Mouse (Mus musculus): ENCODE results near the gene Atxn2l. TPM values are rescaled to one million over a fixed set of nuclear protein-coding genes. Genes with fewer than 3 reads are reported as not detected.

Gene Atxn2l
- total RNA-seq (2023), result 100 to 1,000 TPM; 131 to 140 TPM

GRCm38 (mm10) chr7:126503273-126503878 lies at the start of gene Atxn2l:
Gene Atxn2l, minus strand, starts transcription at chr7:126503437.

GRCm38 (mm10) chr7:126487052-126487483 lies 16.2 kb downstream of the Atxn2l start, which contains the start of gene Tufm:
Gene Tufm, plus strand, starts transcription at chr7:126487361.

DNA sequence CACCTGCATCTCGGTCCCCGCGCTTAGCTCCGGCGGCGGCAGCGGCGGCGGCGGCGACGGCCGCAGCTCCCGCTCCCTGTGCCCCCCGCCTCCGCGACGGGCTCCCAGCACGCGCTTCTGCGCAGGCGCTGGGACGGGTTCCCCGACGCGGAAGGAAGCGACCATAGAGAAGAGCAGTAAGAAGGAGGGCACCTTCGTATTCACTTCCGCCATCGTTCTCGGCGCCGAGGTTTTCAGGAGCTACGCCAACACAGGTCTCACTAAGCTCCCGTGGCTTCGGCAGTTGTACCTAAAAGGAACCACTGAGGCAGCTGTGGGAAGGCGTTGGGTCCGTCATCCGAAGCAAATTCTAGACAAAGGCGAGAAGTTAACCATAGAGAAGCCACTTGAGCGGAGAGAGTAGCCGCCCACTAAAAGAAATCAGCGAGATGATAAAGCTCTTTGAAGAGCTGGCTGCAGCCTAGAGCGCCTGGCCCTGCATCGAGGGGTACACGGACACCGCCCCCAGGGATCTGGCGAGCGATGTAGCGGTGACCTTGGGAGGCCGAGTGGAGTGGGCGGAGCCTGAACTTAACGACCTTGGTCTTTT lies 28.1 kb downstream of the Atxn2l start, which contains the start of gene Sh2b1:
Gene Sh2b1, minus strand, starts transcription at position 432 of the 589 bp plus-strand sequence.

DNA sequence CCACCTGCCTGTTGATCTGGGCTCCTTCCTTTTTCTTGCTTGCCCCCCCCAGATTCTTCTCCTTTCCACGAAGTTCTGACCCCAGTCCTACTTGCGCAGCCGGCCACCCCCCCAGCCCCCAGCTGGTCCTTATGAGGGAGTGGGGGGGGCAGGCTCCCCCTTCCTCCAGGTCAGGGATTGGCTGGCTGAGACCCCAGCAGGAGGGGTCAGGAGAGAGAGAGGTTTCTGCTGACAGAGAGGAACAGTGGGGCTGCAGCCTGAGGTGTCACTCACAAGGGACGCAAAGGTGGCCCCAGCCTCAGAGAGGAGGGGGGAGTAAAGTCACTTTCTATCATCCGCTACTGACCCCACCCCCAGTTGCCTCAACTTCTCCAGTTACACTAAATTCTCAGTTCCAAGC lies 40.2 kb downstream of the Atxn2l start, which contains the start of gene Atp2a1:
Gene Atp2a1, minus strand, starts transcription at position 105 of the 400 bp plus-strand sequence.

Other genes starting within 250 kb of the Atxn2l start
- 1 to 10 TPM; 5.5 to 9.2 TPM for gene Sbk1, start 230.8 kb downstream of the Atxn2l start, total RNA-seq (2023)
- 1 to 10 TPM; 1.8 to 2.1 TPM for gene Lat, start 133.9 kb downstream of the Atxn2l start, total RNA-seq (2023)
- gene Spns1, start 126.0 kb downstream of the Atxn2l start, total RNA-seq (2023), result 10 to 100 TPM; 26.2 to 32.1 TPM
- 10 to 100 TPM; 12.3 to 17.8 TPM for gene Nfatc2ip, start 106.7 kb downstream of the Atxn2l start, total RNA-seq (2023)
- 1 to 10 TPM; 2.3 to 2.8 TPM for gene Cd19, start 88.5 kb downstream of the Atxn2l start, total RNA-seq (2023)
- gene Rabep2, start 74.7 kb downstream of the Atxn2l start, total RNA-seq (2023), result 10 to 100 TPM; 15.2 to 15.5 TPM
- gene Atp2a1, start 40.3 kb downstream of the Atxn2l start, total RNA-seq (2023), result 1 to 10 TPM; 1.3 to 1.4 TPM
- gene Sh2b1, start 28.0 kb downstream of the Atxn2l start, total RNA-seq (2023), result 10 to 100 TPM; 43.2 to 49.3 TPM
- 10 to 100 TPM; 30.1 to 31.2 TPM for gene Tufm, start 16.1 kb downstream of the Atxn2l start, total RNA-seq (2023)
- 100 to 1,000 TPM in 1 of 2 experiments, 10 to 100 TPM in 1; 98.6 to 102 TPM for gene Eif3c, start 63.0 kb upstream of the Atxn2l start, total RNA-seq (2023)
- 100 to 1,000 TPM; 158 to 171 TPM for gene Apobr, start 81.5 kb upstream of the Atxn2l start, total RNA-seq (2023)
- 100 to 1,000 TPM; 266 to 298 TPM for gene Cln3, start 82.4 kb upstream of the Atxn2l start, total RNA-seq (2023)
- 1 to 10 TPM; 4.0 to 5.3 TPM for gene Il27, start 91.5 kb upstream of the Atxn2l start, total RNA-seq (2023)
- 10 to 100 TPM; 14.0 to 14.9 TPM for gene Nupr1, start 127.4 kb upstream of the Atxn2l start, total RNA-seq (2023)
- 10 to 100 TPM; 19.9 to 25.7 TPM for gene Sgf29, start 145.9 kb upstream of the Atxn2l start, total RNA-seq (2023)
- under 1 TPM; 0.60 to 0.61 TPM for gene Sult1a1, start 173.0 kb upstream of the Atxn2l start, total RNA-seq (2023)
- gene Bola2, start 192.0 kb upstream of the Atxn2l start, total RNA-seq (2023), result 10 to 100 TPM; 58.9 to 61.6 TPM
- gene Slx1b, start 192.3 kb upstream of the Atxn2l start, total RNA-seq (2023), result 10 to 100 TPM in 1 of 2 experiments, 1 to 10 TPM in 1; 9.9 to 11.5 TPM
- gene Coro1a, start 204.3 kb upstream of the Atxn2l start, total RNA-seq (2023), result 1,000 to 10,000 TPM; 1,654 to 1,761 TPM